Mouse (Mus musculus) liver, embryonic 14.5 days (tissue): ENCODE results near the gene Ssh2.

Experiments used
- CTCF ChIP-seq: IDR thresholded peaks from 2 replicates; pipeline ENCODE4 v1.5.1; 2016; ENCODE audit warnings: antibody characterized with exemption, low read depth, control low read depth
- EP300 ChIP-seq: IDR thresholded peaks from 2 replicates; pipeline ENCODE4 v1.6.1; 2016; ENCODE audit warnings: antibody characterized with exemption, low read depth

- no peak for TF ChIP-seq EP300
- TF ChIP-seq CTCF = no peak
Measured at GRCm38 (mm10) chr11:77179771-77180170, 36.3 kb upstream of the Ssh2 start.
